Mouse (Mus musculus): ENCODE measurements around the gene Fitm1.
A peak's percentile ranks its signal among the peaks of the same experiment; 100 is the strongest.

Gene Fitm1

DNA sequence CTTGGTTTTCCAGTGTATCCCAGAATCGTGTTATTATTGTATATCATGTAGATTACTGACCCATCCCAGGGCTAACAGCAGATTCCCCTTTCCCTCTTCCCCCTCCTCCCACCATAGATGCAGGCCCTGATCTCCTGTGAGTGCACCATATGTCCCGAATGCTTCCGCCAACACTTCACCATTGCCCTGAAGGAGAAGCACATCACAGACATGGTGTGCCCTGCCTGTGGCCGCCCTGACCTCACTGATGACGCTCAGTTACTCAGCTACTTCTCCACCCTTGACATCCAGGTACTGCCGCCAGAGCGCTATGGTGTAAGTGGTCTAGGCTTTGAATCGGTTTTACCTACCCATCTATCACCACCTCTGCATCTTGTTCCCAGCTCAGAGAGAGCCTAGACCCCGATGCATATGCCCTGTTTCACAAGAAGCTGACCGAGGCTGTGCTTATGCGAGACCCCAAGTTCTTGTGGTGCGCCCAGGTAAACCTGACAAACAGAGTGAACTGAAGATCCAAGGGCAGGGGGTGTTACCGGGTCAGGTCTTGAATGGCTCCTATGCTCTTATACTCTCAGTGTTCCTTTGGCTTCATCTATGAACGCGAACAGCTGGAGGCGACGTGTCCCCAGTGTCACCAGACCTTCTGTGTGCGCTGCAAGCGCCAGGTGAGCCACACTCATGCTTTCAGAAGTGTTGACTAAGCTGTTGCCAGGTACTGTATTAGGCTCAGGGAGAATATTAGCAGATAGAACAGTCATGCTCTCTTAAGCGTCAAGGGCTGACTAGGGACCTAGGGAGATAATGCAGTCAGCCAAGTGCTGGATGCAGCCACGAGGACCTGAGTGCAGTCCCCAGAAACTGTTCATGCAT lies 23.3 kb downstream of the Fitm1 start:
- no peak for DNase-seq (ENCODE audit: low spot score)

DNA sequence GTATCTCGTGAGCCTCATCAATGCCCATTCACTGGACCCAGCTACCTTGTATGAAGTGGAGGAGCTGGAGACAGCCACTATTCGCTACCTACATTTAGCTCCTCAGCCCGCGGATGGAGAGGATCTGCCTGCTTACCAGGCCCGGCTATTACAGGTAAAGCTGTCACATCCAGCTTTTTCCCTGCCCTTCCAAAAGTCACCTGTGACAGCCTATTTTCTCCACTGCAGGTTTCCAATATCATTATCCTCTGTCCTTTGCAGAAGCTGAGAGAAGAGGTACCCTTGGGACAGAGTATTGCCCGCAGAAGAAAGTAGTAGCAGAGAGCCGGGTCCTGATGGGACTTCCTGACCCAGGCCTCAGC lies 27.8 kb downstream of the Fitm1 start, which contains the start of gene Irf9:
Gene Irf9 (plus strand): TSS at position 301 of the 362 bp plus-strand sequence.
- DNase-seq (ENCODE audit: low spot score): no peak

DNA sequence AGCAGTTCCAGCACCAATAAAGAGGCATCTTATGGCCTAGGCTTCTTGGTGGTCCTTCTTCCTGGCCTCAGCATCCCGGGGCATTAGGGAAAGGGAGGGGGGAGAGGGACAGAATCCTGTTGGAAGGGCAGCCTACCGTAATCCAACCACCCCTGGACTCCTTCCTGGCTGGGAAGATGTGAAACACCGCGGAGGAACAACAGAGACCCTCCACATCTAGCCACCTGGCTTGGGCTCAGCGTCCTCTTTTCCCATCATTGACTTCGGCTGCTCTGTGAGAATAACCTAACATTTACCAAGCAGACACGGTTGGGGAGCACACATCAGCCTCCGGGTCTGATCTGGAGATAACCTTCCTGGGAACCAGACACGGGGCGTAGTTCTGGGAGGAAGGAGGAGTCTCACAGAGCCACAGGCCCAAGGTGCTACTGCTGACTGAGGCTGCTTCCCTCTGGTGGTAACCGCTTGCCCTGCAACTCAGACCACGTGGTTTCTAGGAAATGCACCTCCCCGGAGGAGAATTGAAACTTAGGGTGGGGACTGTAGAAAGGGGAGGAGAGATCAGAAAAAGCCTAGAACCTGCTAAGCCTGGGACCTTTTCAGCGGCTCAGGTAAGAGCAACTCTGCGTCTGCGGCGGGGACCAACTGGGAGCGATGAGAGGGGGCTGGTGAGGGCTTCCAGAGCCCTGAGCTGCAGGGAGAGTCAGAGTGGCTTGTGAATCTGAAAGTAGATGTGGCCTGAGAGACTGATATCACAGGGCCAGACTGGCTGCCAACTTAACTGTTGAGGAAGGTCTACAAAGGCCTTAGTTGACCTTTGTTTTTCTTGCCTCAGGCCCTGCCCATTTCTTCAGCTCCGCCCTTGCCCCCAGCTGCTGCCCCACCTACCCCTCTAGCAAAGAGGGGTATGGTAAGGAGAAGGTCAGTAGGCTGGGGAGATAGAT lies 28.5 kb downstream of the Fitm1 start:
- peak; percentile 82 for DNase-seq (ENCODE audit: low spot score)

DNA sequence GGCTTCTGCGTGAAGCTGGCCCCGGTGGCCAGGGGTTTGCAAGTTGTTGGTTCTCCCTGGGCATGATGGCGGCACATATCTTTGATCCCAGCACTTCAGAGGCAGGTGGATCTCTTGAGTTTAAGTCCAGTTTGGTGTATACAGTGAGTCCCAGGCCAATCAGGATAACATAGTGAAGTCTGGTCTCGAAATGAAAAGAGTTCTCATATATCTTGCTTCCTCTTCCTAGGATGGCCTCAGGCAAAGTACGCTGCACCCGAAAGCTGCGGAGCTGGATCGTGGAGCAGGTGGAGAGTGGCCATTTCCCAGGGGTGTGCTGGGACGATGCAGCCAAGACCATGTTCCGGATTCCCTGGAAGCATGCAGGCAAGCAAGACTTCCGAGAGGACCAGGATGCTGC lies 29.4 kb downstream of the Fitm1 start:
- DNase-seq (ENCODE audit: low spot score): no peak

DNA sequence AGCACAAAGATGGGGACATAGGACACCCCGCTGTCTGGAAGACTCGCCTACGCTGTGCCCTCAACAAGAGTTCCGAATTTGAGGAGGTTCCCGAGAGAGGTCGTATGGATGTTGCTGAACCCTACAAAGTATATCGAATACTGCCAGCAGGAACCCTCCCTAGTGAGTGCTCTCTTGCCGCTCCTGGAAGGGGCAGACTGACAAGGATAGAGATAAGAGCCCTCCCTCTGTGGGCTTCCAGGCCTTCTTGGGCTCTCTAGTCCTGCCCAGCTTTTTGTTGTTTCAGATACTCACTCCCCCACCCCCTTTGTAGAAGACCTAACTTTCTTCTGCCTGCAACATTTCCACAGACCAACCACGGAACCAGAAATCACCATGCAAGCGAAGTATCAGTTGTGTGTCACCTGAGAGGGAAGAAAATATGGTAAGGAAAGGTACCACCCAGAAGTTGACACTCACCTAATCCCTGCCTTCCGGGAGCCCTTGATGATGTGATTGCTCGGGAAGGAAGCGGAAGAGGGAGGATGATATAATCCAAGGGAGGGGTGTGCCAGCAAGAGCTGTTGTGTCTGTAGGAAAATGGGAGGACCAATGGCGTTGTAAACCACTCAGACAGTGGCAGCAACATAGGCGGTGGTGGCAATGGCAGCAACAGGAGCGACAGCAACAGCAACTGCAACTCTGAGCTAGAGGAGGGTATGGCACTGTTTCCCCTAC lies 30.5 kb downstream of the Fitm1 start:
- no peak for DNase-seq (ENCODE audit: low spot score)

DNA sequence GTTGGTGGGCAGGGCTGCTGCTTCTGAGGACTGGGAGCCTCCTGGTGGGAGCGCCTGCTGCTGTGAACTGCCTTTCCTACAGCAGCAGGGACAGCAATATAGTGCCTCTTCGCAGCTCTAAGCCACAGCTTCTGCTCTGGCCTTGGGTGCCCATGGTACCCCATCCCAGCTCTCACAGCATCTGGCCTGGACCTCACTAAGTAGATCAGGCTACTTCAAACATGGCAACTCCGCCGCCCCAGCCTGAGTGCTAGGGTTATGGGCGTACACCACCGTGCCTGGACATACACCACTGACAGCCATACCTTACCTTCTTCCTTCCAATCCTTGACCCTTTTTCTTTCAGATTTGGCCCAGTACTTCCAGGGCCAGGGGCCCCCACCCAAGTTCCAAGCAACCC lies 32.9 kb downstream of the Fitm1 start:
- DNase-seq (ENCODE audit: low spot score): no peak

DNA sequence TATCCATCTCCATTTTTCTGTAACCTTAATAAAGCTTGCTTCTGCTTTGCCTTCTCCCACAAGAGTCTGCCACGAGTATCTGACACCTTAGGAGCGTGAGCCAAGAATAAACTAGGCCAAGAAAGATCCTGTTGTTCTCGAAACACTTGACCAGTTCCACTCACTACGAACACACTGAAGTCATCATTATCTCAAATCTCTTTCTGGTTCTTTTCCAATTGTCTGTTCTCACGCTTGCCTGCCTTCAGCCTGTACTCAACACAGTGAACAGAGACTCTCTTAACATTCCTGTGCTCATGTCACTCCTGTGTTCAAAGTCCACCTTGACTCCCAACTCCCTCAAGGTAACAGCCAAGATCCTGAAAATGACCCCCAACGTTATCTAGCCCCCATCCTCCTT lies 37.9 kb downstream of the Fitm1 start:
- no peak for DNase-seq (ENCODE audit: low spot score)

DNA sequence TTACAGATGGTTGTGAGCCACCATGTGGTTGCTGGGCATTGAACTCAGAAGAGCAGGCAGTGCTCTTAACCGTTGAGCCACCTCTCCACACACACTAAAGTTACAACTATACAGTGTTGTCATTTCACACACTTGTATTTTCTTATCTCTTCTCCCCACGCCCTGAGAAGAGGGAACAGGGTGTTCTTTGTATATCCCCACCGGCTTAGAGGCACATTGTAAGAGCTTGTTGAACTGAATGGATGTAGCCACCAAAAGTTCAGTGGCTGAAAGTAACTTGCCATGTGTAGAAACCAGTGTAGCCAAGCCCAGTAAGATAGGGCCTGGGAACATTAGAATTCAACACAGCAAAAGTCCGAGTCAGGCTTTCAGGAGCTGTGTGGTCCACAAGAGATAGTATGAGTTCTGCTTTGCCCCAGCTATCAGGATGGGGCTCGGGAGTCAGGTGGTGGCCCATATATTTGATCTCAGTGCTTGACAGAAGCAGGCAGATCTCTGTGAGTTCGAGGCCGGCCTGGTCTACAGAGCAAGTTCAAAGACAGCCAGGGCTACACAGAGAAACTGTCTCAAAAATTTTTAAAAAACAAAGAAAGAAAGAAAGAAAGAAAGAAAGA lies 39.3 kb downstream of the Fitm1 start:
- no peak for DNase-seq (ENCODE audit: low spot score)

DNA sequence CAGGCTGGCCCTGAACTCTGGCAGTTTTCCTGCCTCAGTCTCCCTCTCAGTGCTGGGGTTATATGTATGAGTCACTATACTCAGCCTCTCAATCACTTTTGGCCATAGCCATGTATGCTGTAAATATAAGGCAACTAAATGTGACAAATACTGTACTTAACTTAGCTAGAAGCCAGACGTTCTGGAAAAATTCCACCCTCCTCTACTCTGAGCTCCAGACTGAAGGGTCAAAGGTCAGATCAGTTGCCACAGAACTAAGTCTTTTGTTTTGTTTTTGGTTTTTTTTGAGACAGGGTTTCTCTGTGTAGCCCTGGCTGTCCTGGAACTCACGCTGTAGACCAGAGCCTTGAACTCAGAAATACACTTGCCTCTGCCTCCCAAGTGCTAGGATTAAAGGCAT lies 40.5 kb downstream of the Fitm1 start:
- DNase-seq (ENCODE audit: low spot score): no peak

DNA sequence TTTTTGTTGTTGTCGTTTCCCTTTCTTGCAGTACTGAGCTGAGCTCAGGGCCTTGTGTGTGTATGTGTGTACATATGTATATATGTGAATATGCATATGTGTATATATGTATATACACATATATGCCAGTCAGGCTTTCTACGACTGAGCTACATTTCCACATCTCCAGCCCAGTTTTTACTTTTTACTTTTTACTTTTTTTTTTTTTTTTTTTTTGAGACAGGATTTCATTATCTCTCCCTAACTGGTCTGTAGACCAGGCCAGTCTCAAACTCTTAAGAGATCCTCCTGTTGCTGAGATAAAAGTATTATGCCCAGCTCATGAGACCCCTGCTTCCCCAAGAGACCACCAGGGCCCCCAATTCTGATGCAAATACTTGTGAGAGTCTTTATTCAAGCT lies 41.4 kb downstream of the Fitm1 start:
- no peak for DNase-seq (ENCODE audit: low spot score)

DNA sequence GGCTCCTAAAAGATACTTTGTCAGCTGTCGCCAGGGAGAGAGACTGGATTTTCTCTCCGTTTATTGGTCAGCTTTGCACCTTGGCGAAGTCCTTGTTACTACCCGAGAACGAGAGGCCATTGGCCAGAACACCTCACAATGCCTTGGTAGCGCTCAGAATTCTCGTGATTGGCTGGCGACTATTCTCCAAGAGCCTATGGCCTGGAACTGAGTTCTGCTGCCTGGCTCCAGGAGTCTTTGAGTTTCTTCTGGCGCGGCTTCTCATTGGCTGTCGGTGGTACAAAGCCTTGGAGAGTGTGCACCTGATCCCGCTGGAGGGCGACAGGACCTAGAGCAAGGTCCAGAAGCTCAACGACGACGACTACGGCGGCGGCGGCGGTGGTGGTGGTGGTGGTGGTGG lies 42.4 kb downstream of the Fitm1 start, which contains the start of gene Rec8:
Gene Rec8 (plus strand): TSS at position 216 of the 400 bp plus-strand sequence.
- DNase-seq (ENCODE audit: low spot score): no peak

DNA sequence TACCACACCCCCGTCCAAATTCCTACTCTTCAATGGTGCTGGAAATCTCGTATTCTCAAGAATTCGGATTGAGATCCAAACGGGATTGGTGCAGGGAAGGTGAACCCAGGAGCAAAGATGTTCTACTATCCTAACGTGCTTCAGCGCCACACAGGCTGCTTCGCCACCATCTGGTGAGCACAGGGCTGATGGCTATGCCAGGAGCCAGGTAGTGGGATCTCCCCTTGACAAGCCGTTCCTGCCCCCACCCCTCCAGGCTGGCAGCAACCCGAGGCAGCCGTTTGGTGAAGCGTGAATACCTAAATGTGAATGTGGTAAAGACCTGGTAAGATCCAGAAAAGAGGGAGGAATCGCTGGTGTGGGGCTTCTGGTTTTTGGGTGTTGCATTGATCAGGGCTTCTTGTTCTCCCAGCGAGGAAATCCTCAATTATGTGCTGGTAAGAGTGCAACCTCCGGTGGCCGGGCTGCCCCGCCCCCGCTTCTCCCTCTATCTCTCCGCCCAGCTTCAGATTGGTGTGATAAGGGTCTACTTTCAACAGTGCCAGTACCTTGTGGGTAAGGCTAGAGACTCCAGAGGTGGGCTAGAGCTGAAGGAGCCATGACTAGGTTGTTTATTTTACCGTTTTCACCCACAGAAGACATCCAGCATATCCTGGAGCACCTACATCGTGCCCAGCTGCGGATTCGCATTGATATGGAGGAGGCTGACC lies 43.2 kb downstream of the Fitm1 start:
- DNase-seq (ENCODE audit: low spot score): no peak
